Mouse (Mus musculus) kidney, embryonic 14.5 days (tissue): ENCODE measurements at regions not wholly inside any gene's neighbourhood (a gene's known extent, or its start where the extent isn't known, plus 50 kb on each side); places are given as distances from the start of the nearest gene placed in this dataset.

Experiments
- ATAC-seq: fragments of 200-750 bp; cut with Nextera tagmentation; 2 replicates; pipeline ENCODE4 v1.8.0; 2017; ENCODE audit warnings: moderate number of reproducible peaks, mild to moderate bottlenecking, moderate TSS enrichment, moderate library complexity; ENCODE audit not compliant: low FRiP score, low TSS enrichment
- H3K27ac ChIP-seq: fragments of 300-500 bp; sonication (generic); 2 replicates; pipeline ENCODE4 v1.5.1; 2014; ENCODE audit warnings: low read depth, mild to moderate bottlenecking, low read length, moderate library complexity, mixed read lengths
- H3K27me3 ChIP-seq: fragments of 300-500 bp; sonication (generic); 2 replicates; pipeline ENCODE4 v1.6.1; 2014; ENCODE audit warnings: mild to moderate bottlenecking, low read length; ENCODE audit not compliant: control insufficient read depth, insufficient read depth
- H3K36me3 ChIP-seq: fragments of 300-500 bp; sonication (generic); 2 replicates; pipeline ENCODE4 v1.6.1; 2014; ENCODE audit warnings: low read length, mixed read lengths; ENCODE audit not compliant: control insufficient read depth, insufficient read depth
- H3K4me1 ChIP-seq: fragments of 300-500 bp; sonication (generic); 2 replicates; pipeline ENCODE4 v1.6.1; 2014; ENCODE audit warnings: low read length, mixed read lengths; ENCODE audit not compliant: control insufficient read depth, insufficient read depth
- H3K4me2 ChIP-seq: fragments of 300-500 bp; sonication (generic); replicated peaks from 2 replicates; pipeline ENCODE4 v1.6.1; 2014; ENCODE audit warnings: low read depth, mild to moderate bottlenecking, low read length
- H3K4me3 ChIP-seq: fragments of 300-500 bp; sonication (generic); 2 replicates; pipeline ENCODE4 v1.5.1; 2014; ENCODE audit warnings: mild to moderate bottlenecking, low read length
- H3K9ac ChIP-seq: fragments of 300-500 bp; sonication (generic); 2 replicates; pipeline ENCODE4 v1.6.1; 2014; ENCODE audit warnings: low read depth, mild to moderate bottlenecking, low read length, moderate library complexity
- H3K9me3 ChIP-seq: fragments of 300-500 bp; sonication (generic); 2 replicates; pipeline ENCODE4 v1.6.1; 2016; ENCODE audit warnings: low read length; ENCODE audit not compliant: control insufficient read depth
- WGBS: fragments of 180-500 bp; shearing (Covaris S2); extraction: QIAGEN DNeasy Blood & Tissue Kit; methylation state at CpG from one replicate; pipeline ENCODE4 v1.1.7; 2014; 5-methylcytosine and 5-hydroxymethylcytosine counted together

DNA sequence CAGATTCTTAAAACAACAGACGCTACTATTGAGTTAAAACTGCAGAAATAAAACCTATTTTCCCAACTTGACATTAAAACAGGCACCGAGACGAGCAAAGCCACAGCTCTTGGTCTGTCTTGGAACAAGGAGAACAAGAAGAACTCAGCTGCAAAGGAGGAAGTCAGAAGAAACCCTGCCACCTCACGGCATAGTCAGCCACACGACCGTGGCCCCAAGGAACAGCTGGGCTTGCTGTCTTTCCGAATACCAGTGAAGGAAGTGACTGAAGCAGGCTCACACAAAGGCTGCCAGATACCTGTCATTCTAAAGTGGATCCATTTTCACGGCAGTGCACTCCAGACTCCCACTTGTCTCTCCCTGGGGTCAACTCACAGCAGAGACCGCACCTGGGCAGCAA is 187.3 kb upstream of the Afdn start:
- Histone ChIP-seq H3K27ac (no peak overlapping the region), H3K27me3 (no peaks in the 10 kb centered on the region), H3K9ac (no peak overlapping the region), H3K36me3 (no peaks in the 10 kb centered on the region), H3K4me2 (no peak overlapping the region), H3K4me1 (no peaks in the 10 kb centered on the region), H3K4me3 (no peak overlapping the region), H3K9me3 (no peaks in the 10 kb centered on the region)
- ATAC-seq: no peak
- 65% methylated on average over 9 of the region's 9 CpGs for WGBS

DNA sequence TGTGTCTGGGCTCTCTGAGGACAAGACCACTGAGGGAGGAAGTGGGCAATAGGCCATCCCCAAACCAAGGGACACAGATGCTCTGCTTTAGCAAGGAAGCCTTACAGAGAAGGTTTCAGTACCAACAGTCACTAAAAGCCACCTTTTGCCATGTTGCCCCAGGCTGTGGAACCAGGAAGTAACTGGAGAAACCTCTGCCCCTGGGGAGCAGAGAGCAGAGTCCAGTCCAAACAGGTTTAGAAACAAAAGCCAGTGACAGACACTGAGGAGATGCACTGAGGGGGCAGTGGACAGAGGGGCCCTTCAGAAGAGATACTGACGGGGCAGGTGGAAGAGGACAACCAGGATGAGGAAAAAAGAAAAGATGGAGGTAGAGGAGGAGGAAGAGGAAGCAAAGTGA is 186.2 kb upstream of the Afdn start:
- Histone ChIP-seq H3K4me3 (no peak overlapping the region), H3K9me3 (no peaks in the 10 kb centered on the region), H3K27me3 (no peaks in the 10 kb centered on the region), H3K9ac (no peak overlapping the region), H3K4me1 (no peaks in the 10 kb centered on the region), H3K4me2 (no peak overlapping the region), H3K36me3 (no peaks in the 10 kb centered on the region), H3K27ac (no peak overlapping the region)
- ATAC-seq: no peak
- 84% methylated on average over 1 of the region's 1 CpGs for WGBS

DNA sequence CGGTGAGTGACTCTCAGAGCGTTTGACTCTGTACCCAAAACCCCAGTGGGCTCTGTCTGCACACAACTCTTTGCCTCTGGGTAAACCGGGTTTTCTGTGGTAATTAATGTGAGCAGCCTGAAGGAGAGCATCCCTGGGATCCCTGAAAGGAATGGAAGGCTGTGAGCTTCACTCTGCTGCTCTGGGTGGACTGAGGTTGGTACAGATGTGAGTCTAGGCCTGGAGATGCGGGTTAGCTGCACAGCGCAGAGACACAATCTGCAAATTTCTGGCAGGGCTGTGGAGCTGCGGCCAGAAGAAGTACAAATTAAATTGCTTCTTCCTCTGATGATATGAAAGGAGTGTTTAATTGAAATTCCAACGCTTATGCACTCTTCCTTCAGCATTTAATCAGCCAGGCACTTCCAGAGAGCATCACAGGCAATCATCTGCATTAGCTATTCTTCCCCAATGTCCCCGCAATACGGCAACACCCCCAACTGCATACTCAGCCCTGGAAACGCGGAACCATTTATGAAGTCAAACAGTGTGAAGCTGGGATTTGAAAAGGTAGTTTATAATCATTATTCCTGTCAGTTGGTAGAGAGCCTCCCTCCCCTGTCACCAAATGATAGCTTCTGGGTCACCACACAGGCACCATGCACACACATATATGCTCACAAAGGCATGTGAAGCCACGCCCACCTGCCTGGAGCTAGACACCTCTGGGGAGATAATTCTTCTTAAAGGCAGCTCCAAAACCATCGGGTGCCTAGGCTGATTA is 185.5 kb upstream of the Afdn start:
- H3K27me3 ChIP-seq: no peaks in the 10 kb centered on the region
- no peaks in the 10 kb centered on the region for H3K36me3 ChIP-seq
- H3K4me3 ChIP-seq: no peak overlapping the region
- no peak overlapping the region for H3K9ac ChIP-seq
- no peak for ATAC-seq
- WGBS: 71% methylated on average over 13 of the region's 13 CpGs
- no peak overlapping the region for H3K27ac ChIP-seq
- H3K9me3 ChIP-seq: no peaks in the 10 kb centered on the region
- no peak overlapping the region for H3K4me2 ChIP-seq
- H3K4me1 ChIP-seq: no peaks in the 10 kb centered on the region

DNA sequence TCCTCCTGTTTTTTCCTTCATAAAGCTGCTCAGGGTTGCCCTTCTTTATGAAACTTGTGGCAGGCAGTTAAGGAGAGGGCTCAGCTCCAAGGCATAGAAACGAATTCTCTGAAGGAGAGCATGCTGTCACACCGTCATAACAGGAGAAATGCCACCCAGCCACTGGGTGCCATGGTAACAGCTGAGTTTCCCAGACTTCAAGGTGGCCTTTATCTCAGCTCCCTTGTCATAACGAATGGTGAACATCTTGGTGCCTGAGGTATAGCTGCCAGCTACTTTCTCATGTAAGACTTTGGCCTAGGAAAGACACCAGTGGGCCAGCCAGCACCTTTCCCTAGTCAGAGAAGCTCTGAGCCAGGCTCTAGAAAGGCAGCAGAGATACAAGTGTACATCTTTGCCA is 182.5 kb upstream of the Afdn start:
- Histone ChIP-seq H3K4me3 (no peak overlapping the region), H3K9me3 (no peaks in the 10 kb centered on the region), H3K36me3 (no peaks in the 10 kb centered on the region), H3K4me2 (no peak overlapping the region), H3K27me3 (no peaks in the 10 kb centered on the region), H3K27ac (no peak overlapping the region), H3K9ac (no peak overlapping the region), H3K4me1 (no peaks in the 10 kb centered on the region)
- no peak for ATAC-seq
- WGBS: 90% methylated on average over 3 of the region's 3 CpGs

DNA sequence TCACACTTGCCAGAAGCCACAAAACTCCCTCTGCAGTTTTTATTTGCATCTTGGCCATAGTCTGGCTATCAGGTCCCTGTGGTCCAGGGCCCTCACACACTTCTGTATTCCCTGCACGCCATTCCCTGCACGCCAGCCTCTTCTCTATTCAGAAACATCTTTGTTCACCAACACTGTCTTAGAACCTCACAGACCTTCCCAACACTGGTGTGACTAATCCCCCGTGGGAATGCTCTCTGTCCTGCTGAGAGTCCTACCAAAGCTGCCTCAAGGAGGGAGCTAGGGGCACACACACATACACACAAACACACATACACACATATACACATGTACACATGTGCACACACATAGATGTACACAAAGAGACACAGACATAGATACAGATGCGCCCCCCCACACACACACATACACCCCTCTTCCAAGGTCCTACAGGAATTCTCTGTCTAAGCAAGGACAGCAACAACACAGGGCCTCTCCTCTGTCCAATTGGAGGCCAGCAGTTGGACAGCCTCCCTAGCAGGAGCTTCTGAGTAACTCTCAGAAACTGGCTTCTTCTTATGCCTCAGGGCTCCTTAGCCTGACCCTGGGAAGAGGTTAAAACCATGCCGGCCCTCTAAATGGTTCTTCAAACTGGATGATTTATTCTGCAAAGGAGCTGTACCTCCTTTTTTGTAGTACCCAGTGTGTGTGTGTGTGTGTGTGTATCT is 179.0 kb upstream of the Afdn start:
- Histone ChIP-seq H3K9ac (no peak overlapping the region), H3K36me3 (no peaks in the 10 kb centered on the region), H3K27ac (no peak overlapping the region), H3K4me3 (no peak overlapping the region), H3K27me3 (no peaks in the 10 kb centered on the region), H3K4me1 (no peaks in the 10 kb centered on the region), H3K9me3 (no peaks in the 10 kb centered on the region), H3K4me2 (no peak overlapping the region)
- WGBS: 83% methylated on average over 5 of the region's 5 CpGs
- ATAC-seq: no peak

DNA sequence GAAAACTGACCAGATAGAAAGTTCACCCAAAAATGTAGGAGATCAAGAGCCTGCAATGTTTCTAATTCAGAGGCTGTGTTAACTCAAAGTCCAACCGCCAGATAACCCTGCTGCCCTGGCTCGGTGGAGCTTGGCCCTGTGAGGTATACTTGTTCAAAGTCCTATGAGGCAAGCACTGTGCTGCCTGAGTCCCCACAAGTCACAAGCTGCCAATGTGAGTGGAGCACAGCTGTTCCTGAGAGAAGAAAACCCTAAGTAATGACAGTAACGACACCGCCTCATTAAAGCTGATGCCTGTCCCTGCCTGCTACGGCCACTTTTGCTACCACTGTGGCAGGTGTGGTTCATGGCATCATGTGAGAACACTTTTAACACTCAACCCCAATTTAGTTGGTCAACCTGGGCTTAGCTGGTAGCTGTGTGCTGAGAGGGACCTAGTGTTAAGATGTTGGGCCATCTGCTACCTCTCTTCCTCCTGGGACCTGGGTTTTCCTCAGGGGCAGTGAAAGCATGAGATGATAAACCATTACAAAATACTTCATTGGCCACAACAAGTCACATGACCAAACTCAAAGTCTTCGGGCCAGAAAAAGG is 178.2 kb upstream of the Afdn start:
- ATAC-seq: no peak
- H3K27ac ChIP-seq: no peak overlapping the region
- H3K9ac ChIP-seq: no peak overlapping the region
- H3K4me2 ChIP-seq: no peak overlapping the region
- WGBS: 70% methylated on average over 6 of the region's 6 CpGs
- no peak overlapping the region for H3K4me3 ChIP-seq
- no peaks in the 10 kb centered on the region for H3K9me3 ChIP-seq
- no peaks in the 10 kb centered on the region for H3K27me3 ChIP-seq
- no peaks in the 10 kb centered on the region for H3K4me1 ChIP-seq
- H3K36me3 ChIP-seq: no peaks in the 10 kb centered on the region

DNA sequence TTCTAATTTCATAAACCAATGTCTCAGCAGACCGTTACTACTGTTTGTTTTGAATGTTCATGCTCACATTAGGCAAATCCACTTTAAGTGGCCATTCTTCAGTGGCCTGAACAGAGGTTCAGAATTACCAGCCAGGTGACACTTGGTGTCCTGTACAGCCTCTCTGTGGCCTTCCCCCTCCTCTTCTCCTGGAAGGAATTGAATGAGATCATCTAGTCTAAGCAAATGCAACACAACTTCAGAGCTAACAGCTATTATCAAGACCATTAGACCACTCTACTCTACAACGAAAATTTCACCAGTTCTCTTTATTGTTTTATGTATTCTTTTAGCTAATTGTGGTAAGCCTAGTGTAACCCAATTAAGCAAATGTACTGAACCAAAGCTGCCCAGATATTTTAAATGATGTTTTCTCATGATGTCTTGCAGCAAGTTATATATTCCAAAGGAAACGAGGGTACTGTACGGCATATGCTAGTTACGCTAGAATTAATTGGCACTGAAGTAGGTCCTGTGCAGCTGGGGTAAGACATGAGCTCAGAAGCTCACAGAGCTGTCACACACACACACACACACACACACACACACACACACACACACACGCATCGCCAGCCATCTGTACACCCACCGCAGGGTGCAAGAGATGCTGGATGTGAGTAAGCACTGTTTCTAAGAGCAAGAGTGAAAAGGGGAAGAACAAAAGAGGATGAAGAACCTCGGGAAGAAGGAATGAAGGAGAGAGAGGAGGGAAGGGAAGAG is 176.7 kb upstream of the Afdn start:
- H3K4me3 ChIP-seq: no peak overlapping the region
- no peaks in the 10 kb centered on the region for H3K4me1 ChIP-seq
- 80% methylated on average over 9 of the region's 9 CpGs for WGBS
- no peaks in the 10 kb centered on the region for H3K36me3 ChIP-seq
- H3K9ac ChIP-seq: no peak overlapping the region
- no peaks in the 10 kb centered on the region for H3K9me3 ChIP-seq
- no peaks in the 10 kb centered on the region for H3K27me3 ChIP-seq
- no peak overlapping the region for H3K27ac ChIP-seq
- H3K4me2 ChIP-seq: no peak overlapping the region
- no peak for ATAC-seq

DNA sequence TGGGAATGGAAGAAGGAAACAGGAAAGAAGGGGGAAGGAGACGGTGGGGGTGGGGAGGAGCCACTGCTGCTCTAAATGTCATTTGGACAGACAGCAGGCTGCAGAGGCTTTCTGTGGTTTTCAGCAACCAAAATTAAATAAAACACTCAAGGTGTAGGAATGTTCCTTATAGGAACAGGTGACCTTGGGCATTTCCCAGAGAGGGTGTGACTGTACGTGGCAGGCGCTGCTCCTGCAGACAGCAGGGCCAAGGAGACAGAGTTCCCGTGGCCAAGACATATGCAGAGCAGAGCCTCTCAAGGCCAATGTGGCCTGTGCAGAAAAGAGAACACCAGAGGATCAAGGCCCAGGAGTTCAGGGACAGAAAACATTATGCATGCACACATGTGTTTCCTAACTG is 175.9 kb upstream of the Afdn start:
- Histone ChIP-seq H3K9ac (no peak overlapping the region), H3K27ac (no peak overlapping the region), H3K36me3 (no peaks in the 10 kb centered on the region), H3K4me3 (no peak overlapping the region), H3K27me3 (no peaks in the 10 kb centered on the region), H3K4me1 (no peaks in the 10 kb centered on the region), H3K4me2 (no peak overlapping the region), H3K9me3 (no peaks in the 10 kb centered on the region)
- ATAC-seq: no peak
- WGBS: 63% methylated on average over 4 of the region's 4 CpGs
